Mouse (Mus musculus) limb, embryonic 11.5 days (tissue): ENCODE results near the gene Tap1. TPM values are rescaled to one million over a fixed set of nuclear protein-coding genes. Genes with fewer than 3 reads are reported as not detected.

ENCODE experiments used
- ATAC-seq: fragments of 200-750 bp; cut with Nextera tagmentation; 2 replicates; pipeline ENCODE4 v1.8.0; 2017; ENCODE audit warnings: low read depth; ENCODE audit not compliant: insufficient number of reproducible peaks, low FRiP score, low TSS enrichment
- DNase-seq: peaks from one replicate; pipeline ENCODE4 v3.0.0-alpha.2; 2015; ENCODE audit warnings: low spot score
- H3K27ac ChIP-seq: fragments of 300-500 bp; sonication (generic); replicated peaks from 2 replicates; pipeline ENCODE4 v1.5.1; 2014; ENCODE audit warnings: low read depth, mild to moderate bottlenecking, low read length
- H3K27me3 ChIP-seq: fragments of 300-500 bp; sonication (generic); 2 replicates; pipeline ENCODE4 v1.6.1; 2014; ENCODE audit warnings: mild to moderate bottlenecking, low read length, mixed read lengths; ENCODE audit not compliant: control insufficient read depth, insufficient read depth
- H3K36me3 ChIP-seq: fragments of 300-500 bp; sonication (generic); 2 replicates; pipeline ENCODE4 v1.6.1; 2014; ENCODE audit warnings: mild to moderate bottlenecking, low read length, moderate library complexity, mixed read lengths; ENCODE audit not compliant: control insufficient read depth, insufficient read depth
- H3K4me1 ChIP-seq: fragments of 300-500 bp; sonication (generic); 2 replicates; pipeline ENCODE4 v1.6.1; 2014; ENCODE audit warnings: low read length, mixed read lengths; ENCODE audit not compliant: control insufficient read depth, insufficient read depth
- H3K4me2 ChIP-seq: fragments of 300-500 bp; sonication (generic); 2 replicates; pipeline ENCODE4 v1.6.1; 2014; ENCODE audit warnings: low read depth, mild to moderate bottlenecking, moderate library complexity; ENCODE audit not compliant: severe bottlenecking
- H3K4me3 ChIP-seq: fragments of 300-500 bp; sonication (generic); 2 replicates; pipeline ENCODE4 v1.5.1; 2014; ENCODE audit warnings: low read depth, low read length
- H3K9ac ChIP-seq: fragments of 300-500 bp; sonication (generic); 2 replicates; pipeline ENCODE4 v1.6.1; 2014; ENCODE audit warnings: mild to moderate bottlenecking, low read length
- H3K9me3 ChIP-seq: fragments of 300-500 bp; sonication (generic); 2 replicates; pipeline ENCODE4 v1.6.1; 2016; ENCODE audit warnings: low read length; ENCODE audit not compliant: control insufficient read depth
- WGBS: fragments of 180-500 bp; shearing (Covaris S2); extraction: QIAGEN DNeasy Blood & Tissue Kit; methylation state at CpG from one replicate; pipeline ENCODE4 v1.1.7; 2014; 5-methylcytosine and 5-hydroxymethylcytosine counted together
- polyA plus RNA-seq: library from polyadenylated mRNA; unstranded; fragments of >200 nt; fragmentation: Nextera tagmentation; extraction: Ambion mirVana; gene quantifications from 2 replicates; pipeline ENCODE4 v1.2.1, GENCODE M21; 2014

Tap1 gene
- polyA plus RNA-seq, 1 experiment from 2014 or later, result 2.4 TPM

DNA sequence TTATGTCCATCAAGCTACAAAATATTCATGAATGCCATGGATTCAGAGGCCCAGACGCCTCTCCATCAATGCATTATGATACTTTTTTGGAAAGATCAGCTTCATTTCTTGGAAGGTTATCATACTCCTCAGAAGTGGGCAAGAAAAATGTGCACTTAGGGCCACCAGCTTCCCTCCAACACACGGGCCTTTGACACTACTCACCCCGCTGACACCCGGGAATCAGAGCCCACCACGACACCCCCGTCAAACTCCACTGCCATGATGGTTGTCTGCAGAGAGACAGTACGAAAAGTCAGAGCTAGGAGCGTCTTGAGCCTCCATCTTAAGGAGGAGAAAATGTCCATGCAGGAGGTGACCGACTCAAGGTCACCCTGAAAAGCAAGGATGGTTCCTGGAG, 1.8 kb upstream of the Tap1 start:
- no peak for DNase-seq
- WGBS, result 88% methylated on average over 9 of the region's 9 CpGs
- H3K9ac ChIP-seq, result no peak overlapping the region
- H3K27me3 ChIP-seq, result peaks cover 31% of the 10 kb centered on the region
- no peaks in the 10 kb centered on the region for H3K9me3 ChIP-seq
- H3K27ac ChIP-seq, result no peak overlapping the region
- 0 out of 2 replicates have a peak, but pooled peaks cover 7% of the 10 kb centered on the region for H3K4me1 ChIP-seq
- no peak overlapping the region for H3K4me3 ChIP-seq
- no peaks in the 10 kb centered on the region for H3K36me3 ChIP-seq
- ATAC-seq, result no peak
- H3K4me2 ChIP-seq, result no peak overlapping the region

GRCm38 (mm10) chr17:34186885-34187260, 480 bp upstream of the Tap1 start:
- 3% methylated on average over 14 of the region's 14 CpGs for WGBS
- H3K9ac ChIP-seq, result no peak overlapping the region
- no peak; the same call in 1 of the 2 replicates for ATAC-seq
- H3K36me3 ChIP-seq, result no peaks in the 10 kb centered on the region
- H3K4me3 ChIP-seq, result peak overlapping the region; percentile 47
- peaks cover 36% of the 10 kb centered on the region for H3K27me3 ChIP-seq
- H3K27ac ChIP-seq, result no peak overlapping the region
- H3K4me2 ChIP-seq, result peak overlapping the region; percentile 77
- no peaks in the 10 kb centered on the region for H3K9me3 ChIP-seq
- DNase-seq, result no peak
- 0 out of 2 replicates have a peak, but pooled peaks cover 7% of the 10 kb centered on the region for H3K4me1 ChIP-seq

DNA sequence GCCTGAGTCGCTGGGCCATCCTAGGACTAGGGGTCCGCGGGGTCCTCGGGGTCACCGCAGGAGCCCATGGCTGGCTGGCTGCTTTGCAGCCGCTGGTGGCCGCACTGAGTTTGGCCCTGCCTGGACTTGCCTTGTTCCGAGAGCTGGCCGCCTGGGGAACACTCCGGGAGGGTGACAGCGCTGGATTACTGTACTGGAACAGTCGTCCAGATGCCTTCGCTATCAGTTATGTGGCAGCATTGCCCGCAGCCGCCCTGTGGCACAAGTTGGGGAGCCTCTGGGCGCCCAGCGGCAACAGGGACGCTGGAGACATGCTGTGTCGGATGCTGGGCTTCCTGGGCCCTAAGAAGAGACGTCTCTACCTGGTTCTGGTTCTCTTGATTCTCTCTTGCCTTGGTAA, 657 bp downstream of the Tap1 start:
- Histone ChIP-seq H3K27me3 (peaks cover 42% of the 10 kb centered on the region), H3K4me1 (0 out of 2 replicates have a peak, but pooled peaks cover 7% of the 10 kb centered on the region), H3K4me2 (peak overlapping the region; percentile 77), H3K9ac (peak overlapping the region; percentile 24), H3K9me3 (no peaks in the 10 kb centered on the region), H3K27ac (no peak overlapping the region), H3K4me3 (peak overlapping the region; percentile 47), H3K36me3 (no peaks in the 10 kb centered on the region)
- no peak for DNase-seq
- 5% methylated on average over 20 of the region's 20 CpGs for WGBS
- peak; percentile 23; the same call in 1 of the 2 replicates for ATAC-seq

DNA sequence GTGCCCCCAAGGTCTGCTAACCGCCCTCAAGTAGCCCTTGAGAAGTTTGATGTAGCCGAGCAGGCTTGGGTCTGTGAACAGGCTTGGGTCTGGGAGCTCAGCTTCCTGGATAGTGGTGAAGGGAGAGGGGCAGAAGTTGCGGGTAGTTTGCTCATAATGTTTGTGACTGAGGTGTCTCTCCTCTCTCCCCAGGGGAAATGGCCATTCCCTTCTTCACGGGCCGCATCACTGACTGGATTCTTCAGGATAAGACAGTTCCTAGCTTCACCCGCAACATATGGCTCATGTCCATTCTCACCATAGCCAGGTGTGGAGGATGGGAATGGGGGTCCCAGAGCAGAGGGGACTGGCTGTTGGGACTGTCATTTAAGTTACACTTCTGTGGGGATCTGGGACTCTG, 1.6 kb downstream of the Tap1 start:
- ATAC-seq (no peak), DNase-seq (no peak)
- Histone ChIP-seq H3K4me2 (no peak overlapping the region), H3K9me3 (no peaks in the 10 kb centered on the region), H3K4me3 (no peak overlapping the region), H3K36me3 (no peaks in the 10 kb centered on the region), H3K9ac (no peak overlapping the region), H3K27ac (no peak overlapping the region), H3K4me1 (0 out of 2 replicates have a peak, but pooled peaks cover 7% of the 10 kb centered on the region), H3K27me3 (peaks cover 47% of the 10 kb centered on the region)
- WGBS, result 67% methylated on average over 6 of the region's 6 CpGs

DNA sequence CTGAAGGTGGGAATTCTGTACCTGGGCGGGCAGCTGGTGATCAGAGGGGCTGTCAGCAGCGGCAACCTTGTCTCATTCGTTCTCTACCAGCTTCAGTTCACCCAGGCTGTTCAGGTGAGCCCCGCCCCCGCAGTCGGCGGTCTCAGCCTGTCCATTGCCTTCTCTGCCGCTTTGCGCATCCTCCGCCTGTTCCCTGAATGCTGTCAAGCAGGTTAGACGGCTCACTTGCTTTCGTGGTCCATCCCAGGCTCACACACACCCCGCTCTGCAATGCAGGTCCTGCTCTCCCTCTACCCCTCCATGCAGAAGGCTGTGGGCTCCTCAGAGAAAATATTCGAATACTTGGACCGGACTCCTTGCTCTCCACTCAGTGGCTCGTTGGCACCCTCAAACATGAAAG, 5.5 kb downstream of the Tap1 start:
- H3K27me3 ChIP-seq, result peaks cover 60% of the 10 kb centered on the region
- 24% methylated on average over 16 of the region's 16 CpGs for WGBS
- H3K36me3 ChIP-seq, result no peaks in the 10 kb centered on the region
- H3K4me1 ChIP-seq, result 0 out of 2 replicates have a peak, but pooled peaks cover 2% of the 10 kb centered on the region
- no peaks in the 10 kb centered on the region for H3K9me3 ChIP-seq
- no peak overlapping the region for H3K4me3 ChIP-seq
- H3K27ac ChIP-seq, result no peak overlapping the region
- H3K9ac ChIP-seq, result no peak overlapping the region
- no peak overlapping the region for H3K4me2 ChIP-seq
- ATAC-seq (no peak), DNase-seq (no peak)

- Histone ChIP-seq H3K36me3 (no peaks in the 10 kb centered on the region), H3K27ac (no peak overlapping the region), H3K9ac (no peak overlapping the region), H3K4me1 (no peaks in the 10 kb centered on the region), H3K4me2 (no peak overlapping the region), H3K9me3 (no peaks in the 10 kb centered on the region), H3K4me3 (no peak overlapping the region), H3K27me3 (peaks cover 61% of the 10 kb centered on the region)
- ATAC-seq, result no peak
- WGBS, result 47% methylated on average over 8 of the region's 8 CpGs
- DNase-seq, result no peak
Observed at GRCm38 (mm10) chr17:34193468-34193867, 6.1 kb downstream of the Tap1 start.

- 87% methylated on average over 4 of the region's 4 CpGs for WGBS
- DNase-seq (no peak), ATAC-seq (no peak)
- no peaks in the 10 kb centered on the region for H3K36me3 ChIP-seq
- H3K4me1 ChIP-seq, result no peaks in the 10 kb centered on the region
- no peak overlapping the region for H3K9ac ChIP-seq
- H3K27me3 ChIP-seq, result peaks cover 67% of the 10 kb centered on the region
- H3K9me3 ChIP-seq, result no peaks in the 10 kb centered on the region
- no peak overlapping the region for H3K4me2 ChIP-seq
- H3K27ac ChIP-seq, result no peak overlapping the region
- no peak overlapping the region for H3K4me3 ChIP-seq
Observed at GRCm38 (mm10) chr17:34194723-34195122, 7.4 kb downstream of the Tap1 start.

GRCm38 (mm10) chr17:34196491-34196890, 9.1 kb downstream of the Tap1 start:
- H3K4me3 ChIP-seq, result no peak overlapping the region
- no peak overlapping the region for H3K9ac ChIP-seq
- no peak overlapping the region for H3K27ac ChIP-seq
- no peaks in the 10 kb centered on the region for H3K36me3 ChIP-seq
- H3K27me3 ChIP-seq, result peaks cover 64% of the 10 kb centered on the region
- H3K4me2 ChIP-seq, result no peak overlapping the region
- no peak for DNase-seq
- 35% methylated on average over 12 of the region's 12 CpGs for WGBS
- no peak for ATAC-seq
- no peaks in the 10 kb centered on the region for H3K9me3 ChIP-seq
- H3K4me1 ChIP-seq, result no peaks in the 10 kb centered on the region
